Mouse (Mus musculus) olfactory bulb, adult 2 months (tissue): ENCODE results near the gene Olfr805.

Source experiments
- CTCF ChIP-seq: fragments of 200-500 bp; IDR thresholded peaks from 2 replicates; pipeline ENCODE4 v1.5.1; 2012; ENCODE audit warnings: low read depth, mild to moderate bottlenecking, low read length, moderate library complexity; ENCODE audit not compliant: insufficient read depth
- POLR2A ChIP-seq: fragments of 200-500 bp; IDR thresholded peaks from 2 replicates; pipeline ENCODE4 v1.6.1; 2012; ENCODE audit warnings: mild to moderate bottlenecking, low read depth, low read length, moderate library complexity; ENCODE audit not compliant: insufficient read depth

DNA sequence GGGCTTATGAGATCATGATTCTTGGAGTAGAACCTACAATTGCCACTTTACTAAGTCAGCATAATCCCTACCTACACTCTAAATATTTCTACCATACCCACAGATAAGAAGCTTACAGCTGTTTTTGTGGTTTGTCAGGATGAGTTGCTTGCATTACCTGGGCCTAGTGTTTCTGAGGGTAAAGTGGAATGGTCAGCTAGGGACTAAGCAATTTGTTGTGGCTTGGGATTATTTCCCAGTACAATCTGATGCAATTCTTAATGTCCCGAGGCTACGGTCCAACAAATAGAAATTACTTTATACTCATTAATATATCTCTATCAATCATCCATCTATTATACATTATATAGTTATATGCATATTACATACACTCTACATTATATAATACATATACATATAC, at the start of gene Olfr805:
- TF ChIP-seq POLR2A (no peak), CTCF (no peak)
